Mouse (Mus musculus): ENCODE measurements around the gene Adarb1.
A peak's percentile ranks its signal among the peaks of the same experiment; 100 is the strongest.

The Adarb1 gene

GRCm38 (mm10) chr10:77267027-77267426, 151.0 kb downstream of the Adarb1 start:
- no peak for DNase-seq (ENCODE audit: low read depth, low spot score)

DNA sequence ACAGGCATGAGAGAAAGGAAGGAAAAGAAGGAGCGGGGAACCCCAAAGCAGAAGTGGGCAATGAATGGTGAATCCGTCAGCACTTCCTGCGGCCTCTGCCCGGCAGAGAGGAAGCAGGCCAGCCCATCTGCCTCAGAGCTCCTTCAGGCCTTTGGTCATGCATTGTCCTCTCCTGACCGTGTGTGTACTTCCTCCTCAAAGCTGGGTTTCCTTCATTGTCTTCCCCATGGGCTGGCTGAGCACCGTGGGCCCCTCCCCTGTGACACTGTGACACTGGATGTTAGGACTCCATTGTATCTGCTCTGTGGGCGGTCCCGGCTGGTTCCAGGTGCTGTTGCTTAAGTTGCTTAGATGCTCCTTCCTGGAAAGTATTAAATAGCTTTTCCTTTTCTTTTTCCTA, 151.8 kb downstream of the Adarb1 start:
- DNase-seq (ENCODE audit: low read depth, low spot score) = no peak

DNA sequence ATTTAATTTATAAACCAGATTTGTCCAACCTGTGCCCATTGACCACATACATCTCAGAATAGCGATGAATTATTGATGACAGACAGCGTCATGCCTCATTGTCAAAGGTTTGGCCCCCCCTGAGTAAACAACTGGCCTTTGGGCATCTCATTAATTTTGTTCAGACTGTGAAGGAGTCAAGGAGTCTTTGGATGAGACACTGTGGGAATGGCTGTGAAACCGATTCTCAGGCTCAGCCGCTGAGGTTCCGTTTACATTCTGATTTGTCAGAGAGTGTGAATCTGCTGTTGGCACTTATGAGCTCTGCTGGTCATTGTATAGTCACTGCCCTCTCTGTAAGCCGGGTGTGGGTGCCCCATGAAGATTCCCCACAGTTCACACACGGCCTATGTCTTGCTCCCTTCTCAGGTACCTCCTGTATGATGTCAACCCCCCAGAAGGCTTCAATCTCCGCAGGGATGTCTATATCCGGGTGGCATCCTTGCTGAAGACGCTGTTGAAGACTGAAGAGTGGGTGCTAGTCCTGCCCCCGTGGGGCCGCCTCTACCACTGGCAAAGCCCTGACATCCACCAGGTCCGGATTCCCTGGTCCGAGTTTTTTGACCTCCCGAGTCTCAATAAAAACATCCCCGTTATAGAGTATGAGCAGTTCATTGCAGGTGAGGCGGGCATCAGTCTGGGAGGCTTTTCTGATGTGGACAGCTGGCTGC, 157.7 kb downstream of the Adarb1 start:
- no peak for DNase-seq (ENCODE audit: low read depth, low spot score)

GRCm38 (mm10) chr10:77258704-77259621, 159.1 kb downstream of the Adarb1 start, which contains the start of gene Pofut2:
Gene Pofut2, plus strand, starts transcription at chr10:77259218.
- DNase-seq (ENCODE audit: low read depth, low spot score) = peak; percentile 99

- DNase-seq (ENCODE audit: low read depth, low spot score) = no peak
Measured at GRCm38 (mm10) chr10:77258041-77258590, 160.0 kb downstream of the Adarb1 start.

DNA sequence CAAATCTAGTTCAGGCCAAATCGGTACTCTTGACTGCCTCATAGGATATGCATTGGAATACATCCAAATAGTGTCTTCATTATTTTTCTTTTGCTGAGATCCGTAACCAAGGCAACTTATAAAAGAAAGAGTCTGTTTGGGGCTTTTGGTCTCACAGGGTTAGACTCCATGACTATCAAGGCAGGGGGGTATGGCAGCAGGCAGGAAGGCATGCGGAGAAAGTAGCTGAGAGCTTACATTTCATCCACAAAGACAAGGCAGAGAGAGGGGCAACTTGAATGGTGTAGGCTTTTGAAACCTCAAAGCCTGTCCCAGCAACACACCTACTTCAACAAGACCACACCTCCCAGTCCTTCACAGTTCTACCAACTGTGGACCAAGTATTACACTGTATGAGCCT, 162.4 kb downstream of the Adarb1 start:
- no peak for DNase-seq (ENCODE audit: low read depth, low spot score)

DNA sequence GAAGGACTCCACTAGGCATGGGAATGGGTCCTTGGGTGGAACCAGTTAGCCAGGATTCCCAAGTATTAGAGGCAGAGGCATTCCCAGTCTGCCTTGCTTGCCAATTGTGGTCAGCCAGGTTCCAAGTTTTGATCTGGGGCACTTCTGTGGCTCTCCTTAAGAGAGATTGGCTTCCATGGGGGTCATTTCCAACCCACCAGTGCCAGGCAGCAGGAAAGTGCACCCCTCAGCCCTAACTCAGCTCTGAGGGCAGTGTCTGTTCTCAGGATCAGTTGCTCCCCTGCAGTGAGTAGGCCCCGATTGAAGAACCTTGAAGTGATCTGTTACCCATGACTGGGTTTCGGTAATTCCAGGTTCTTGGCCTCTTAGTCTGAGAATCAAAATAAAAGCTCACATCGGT, 162.8 kb downstream of the Adarb1 start:
- no peak for DNase-seq (ENCODE audit: low read depth, low spot score)

- DNase-seq (ENCODE audit: low read depth, low spot score) = peak; percentile 91
Measured at GRCm38 (mm10) chr10:77252790-77253189, 165.3 kb downstream of the Adarb1 start.

GRCm38 (mm10) chr10:77251784-77252539, 166.1 kb downstream of the Adarb1 start:
- DNase-seq (ENCODE audit: low read depth, low spot score) = no peak

GRCm38 (mm10) chr10:77251223-77251783, 166.8 kb downstream of the Adarb1 start:
- no peak for DNase-seq (ENCODE audit: low read depth, low spot score)

DNA sequence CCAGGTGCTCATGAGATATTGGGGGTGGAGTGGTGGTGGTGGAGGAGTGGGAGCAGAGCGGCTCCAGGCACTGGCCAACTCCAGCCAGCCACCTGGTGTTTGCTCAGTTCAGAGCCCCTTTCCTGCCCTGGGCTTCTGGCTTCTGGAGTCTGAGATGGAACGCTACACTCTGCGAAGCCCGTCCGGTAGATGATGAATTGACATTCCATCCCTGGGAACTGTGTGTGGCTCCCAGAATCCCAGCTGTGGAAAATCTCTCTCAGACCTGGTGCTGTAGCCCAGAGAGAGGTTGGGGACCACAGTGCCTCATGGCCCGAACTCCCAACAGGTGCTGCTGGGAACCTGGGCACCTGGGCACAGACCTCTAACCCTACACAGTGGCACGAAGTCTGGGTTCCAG, 170.4 kb downstream of the Adarb1 start:
- DNase-seq (ENCODE audit: low read depth, low spot score) = no peak

DNA sequence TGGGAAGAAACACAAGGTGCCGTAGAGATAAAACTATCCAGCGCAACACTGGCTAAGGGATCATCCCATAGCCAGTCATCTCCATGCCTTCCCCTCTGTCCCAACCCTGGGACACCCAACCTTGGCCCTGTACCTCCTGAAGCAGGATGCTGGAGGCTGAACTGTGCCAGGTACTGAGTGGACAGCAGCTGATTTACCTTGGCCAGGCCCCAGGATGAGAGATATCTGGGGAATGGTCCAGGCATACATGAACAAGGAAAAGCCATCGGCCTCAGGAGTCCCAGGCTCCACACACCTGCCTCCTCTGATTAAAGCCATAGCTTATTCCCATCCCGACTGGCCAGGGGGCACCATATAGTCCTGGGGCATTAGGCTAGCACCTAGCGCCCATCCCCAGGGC, 171.0 kb downstream of the Adarb1 start:
- no peak for DNase-seq (ENCODE audit: low read depth, low spot score)

- DNase-seq (ENCODE audit: low read depth, low spot score) = no peak
Measured at GRCm38 (mm10) chr10:77244777-77245176, 173.3 kb downstream of the Adarb1 start.

DNA sequence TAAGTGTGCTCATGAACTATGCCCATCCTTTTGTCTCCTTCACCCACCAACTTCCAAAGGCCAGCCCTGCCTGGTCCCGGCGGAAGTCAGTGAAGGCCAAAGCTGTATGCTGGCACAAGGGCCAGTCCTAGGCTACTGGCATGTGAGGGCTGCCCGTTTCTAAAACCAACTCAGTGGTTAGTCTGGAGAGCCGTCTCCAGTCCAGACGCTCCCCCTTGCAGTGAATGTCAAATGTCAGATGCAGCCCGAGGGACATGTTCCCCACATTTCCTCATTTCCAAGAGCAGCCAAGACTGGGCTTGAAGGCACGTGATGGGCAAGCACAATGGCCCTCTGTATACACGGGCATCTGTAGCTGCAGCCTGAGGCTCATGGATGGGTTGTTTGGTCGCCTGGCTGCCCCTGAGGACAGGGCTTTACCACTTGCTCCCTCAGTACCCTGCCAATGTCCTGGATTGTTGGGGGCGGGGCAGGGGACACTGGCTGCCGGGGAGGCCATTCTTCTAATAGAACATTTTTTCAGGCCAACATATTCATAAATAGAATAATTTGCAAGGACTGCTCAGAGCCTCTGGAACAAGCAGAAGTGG, 174.4 kb downstream of the Adarb1 start:
- DNase-seq (ENCODE audit: low read depth, low spot score) = no peak

DNA sequence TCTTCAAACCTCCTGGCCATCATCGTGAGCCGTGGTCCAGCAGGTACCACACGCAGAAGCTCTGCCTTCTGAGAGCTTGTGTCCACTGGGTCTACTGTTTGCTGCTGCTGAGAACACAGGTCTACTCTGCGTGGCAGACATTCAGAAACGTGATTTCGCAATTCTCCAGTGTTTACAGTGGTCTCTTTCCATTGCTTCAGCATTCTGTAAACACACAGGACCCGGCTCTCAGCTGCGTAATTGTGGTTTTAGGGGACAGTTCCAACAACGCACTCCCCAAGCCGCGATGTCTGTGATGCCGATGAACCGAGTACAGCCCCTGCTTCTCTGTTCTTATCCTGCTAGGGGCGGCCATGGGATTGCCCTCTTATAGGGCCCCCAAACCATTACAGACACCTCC, 175.2 kb downstream of the Adarb1 start:
- no peak for DNase-seq (ENCODE audit: low read depth, low spot score)

- DNase-seq (ENCODE audit: low read depth, low spot score) = no peak
Measured at GRCm38 (mm10) chr10:77242396-77242795, 175.7 kb downstream of the Adarb1 start.

- DNase-seq (ENCODE audit: low read depth, low spot score) = no peak
Measured at GRCm38 (mm10) chr10:77240764-77241163, 177.3 kb downstream of the Adarb1 start.
